Mouse (Mus musculus): ENCODE data around the gene Strn4.
A peak's percentile ranks its signal among the peaks of the same experiment; 100 is the strongest.

Gene Strn4

DNA sequence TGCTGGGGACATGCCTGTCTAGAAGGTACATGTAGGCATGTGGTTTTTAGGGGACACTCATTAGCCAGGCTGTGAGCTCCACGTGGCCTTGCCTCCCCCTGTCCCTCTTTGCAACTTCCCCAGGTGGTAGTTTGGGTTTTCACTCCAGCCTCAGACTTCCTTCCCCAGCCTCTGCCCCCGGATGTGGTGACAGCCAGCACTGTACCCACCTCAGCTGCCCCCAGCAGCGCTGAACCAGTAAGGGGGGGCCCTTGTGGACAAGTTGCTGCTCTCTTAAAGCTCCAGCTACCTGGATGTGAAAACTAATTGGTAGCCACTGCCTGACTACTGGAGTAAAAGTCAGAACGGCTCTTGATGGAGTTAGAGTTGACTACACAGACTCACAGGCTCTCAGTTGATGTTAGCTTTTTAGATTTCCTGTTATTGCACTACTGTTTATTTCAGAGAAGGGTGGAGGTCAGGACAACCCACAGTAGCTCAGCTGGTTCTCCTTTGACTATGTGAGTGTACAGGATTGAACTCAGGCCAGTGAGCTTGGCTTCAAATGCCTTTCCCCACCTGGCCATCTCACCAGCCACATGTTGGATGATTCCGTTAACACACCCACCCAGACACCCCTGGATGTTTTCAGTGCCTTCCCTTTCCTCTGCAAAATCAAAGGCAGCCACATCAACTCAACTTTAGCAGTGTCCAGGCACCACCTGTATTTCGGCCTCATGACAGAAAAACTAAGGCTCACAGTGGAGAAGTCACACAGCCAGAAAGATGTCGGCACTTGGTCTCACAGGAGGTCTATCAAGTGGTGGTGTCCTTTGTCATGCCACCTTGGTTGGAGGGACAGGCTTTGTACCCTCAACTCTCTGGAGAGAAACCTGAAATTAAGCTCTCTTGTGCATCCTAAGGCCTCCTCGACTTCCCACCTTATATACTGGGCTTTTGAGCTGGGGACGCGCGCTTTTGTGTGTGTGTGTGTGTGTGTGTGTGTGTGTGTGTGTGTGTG lies 26.2 kb downstream of the Strn4 start:
- DNase-seq (ENCODE audit: low spot score): peak; percentile 23

DNA sequence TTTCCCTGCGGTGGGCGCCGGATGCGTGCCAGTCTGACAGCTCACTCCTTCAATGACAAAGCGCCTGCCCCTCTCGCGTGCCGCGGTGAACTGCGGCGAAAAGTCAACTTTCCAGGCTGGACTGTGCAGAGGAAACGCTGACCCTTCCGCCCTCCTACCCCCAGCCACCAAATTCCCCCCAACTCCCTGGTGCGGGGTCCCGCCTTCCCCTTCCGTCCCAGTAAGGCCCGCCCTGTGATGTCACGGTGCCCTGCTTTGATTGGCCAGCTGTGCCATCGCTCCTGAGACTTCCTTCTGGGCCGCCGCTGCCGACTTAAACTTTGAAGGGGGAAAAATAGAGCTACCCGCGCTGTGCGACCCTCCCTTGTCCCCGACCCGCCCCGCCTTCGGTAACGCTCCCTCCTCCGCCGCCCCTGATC lies 27.0 kb downstream of the Strn4 start, which contains the start of gene Prkd2:
TSS of gene Prkd2 (plus strand) at position 258 of the 419 bp plus-strand sequence.
- DNase-seq (ENCODE audit: low spot score): peak; percentile 37

DNA sequence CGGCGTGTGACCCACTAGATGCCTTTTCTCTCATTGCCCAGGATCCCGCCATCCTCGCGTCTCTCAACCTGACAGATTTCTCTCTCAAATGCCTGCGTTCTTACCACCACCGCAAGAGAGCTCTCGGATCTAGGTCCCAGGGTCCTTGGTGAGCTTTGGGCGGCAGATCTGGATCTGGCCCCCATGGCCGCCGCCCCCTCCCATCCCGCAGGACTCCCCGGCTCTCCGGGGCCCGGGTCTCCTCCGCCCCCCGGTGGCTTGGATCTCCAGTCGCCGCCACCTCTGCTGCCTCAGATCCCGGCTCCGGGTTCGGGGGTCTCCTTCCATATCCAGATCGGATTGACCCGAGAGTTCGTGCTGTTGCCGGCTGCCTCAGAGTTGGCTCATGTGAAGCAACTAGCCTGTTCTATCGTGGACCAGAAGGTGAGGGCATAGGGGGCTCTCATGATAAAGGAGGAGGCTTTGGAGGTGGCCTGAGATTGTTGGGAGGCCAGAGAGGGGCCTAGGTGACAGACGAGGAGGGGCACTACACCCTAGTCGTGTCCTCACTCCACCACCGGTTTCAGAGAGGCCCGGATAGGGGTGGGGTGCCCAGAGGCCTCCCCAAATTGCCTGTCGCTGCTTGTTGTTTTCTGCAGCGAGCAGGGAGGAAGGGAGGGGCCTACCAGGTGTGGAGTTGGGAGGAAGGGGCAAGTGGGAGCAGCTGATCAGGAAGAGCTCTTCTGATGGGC lies 27.9 kb downstream of the Strn4 start:
- no peak for DNase-seq (ENCODE audit: low spot score)

DNA sequence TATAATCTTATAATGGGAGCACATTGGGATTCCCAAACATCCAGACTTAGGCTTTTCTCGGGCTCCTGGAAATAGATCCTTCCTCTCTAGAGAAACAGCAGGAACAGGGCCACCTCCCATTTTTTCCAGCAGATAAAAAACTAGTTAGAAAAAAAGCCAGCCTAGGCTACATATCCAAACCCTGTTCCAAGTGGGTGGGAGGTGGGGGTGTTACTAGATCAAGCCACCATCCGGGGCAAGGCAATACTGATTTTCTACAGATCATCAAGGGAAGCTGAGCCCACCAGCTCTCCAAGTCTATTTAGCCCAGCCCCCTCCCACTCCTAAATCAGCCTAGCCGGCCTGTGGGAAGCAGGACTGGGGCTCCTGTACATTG lies 29.0 kb downstream of the Strn4 start:
- no peak for DNase-seq (ENCODE audit: low spot score)

DNA sequence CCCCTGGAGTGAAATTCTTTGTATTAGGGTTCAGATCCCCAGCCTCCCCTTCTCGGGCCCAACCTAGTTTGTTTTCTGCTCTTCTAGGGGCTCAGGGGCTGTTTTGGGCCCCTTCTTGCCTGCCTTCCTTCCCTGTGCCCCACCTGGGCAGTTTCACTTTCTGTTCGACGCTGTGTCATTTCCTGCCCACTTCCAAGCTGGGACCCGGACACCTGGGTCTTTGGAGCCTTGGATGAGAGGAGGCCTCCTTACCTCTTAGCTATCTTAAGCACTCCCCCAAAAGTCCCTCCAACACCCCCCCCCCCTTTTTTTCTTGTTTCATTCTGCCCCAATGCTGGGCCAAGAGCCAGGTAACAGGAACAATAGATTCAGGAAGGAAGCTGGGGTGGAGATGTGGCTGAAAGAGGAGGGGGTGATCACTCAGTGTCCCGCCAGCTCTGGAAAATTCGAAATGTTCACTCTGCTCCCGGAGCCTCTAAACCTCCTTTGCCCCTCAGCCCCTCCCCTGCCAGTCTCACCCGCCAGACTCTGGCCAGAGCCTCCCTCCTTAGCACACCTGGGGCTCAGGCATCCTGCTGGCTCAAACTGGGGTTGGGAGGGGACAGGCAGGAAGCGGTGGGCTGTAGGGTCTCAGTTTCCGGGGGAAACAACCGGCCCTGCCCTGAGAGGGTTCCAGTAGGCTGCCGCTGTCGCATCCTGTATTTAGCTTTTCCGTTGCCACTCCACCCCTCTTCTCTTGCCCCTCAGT lies 29.6 kb downstream of the Strn4 start:
- no peak for DNase-seq (ENCODE audit: low spot score)

DNA sequence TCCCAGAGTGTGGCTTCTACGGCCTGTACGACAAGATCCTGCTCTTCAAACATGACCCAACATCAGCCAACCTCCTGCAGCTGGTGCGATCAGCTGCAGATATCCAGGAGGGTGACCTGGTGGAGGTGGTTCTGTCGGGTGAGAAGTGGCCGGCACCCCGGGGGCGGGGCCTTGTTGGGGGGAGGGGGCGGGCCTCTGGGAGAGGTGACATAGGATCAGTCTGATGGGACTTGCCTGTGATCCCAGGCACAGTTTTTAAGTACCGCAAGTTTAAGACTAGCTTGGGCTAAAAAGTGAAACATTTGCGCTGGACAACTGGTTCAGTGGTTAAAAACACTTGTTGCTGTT lies 30.1 kb downstream of the Strn4 start:
- no peak for DNase-seq (ENCODE audit: low spot score)

DNA sequence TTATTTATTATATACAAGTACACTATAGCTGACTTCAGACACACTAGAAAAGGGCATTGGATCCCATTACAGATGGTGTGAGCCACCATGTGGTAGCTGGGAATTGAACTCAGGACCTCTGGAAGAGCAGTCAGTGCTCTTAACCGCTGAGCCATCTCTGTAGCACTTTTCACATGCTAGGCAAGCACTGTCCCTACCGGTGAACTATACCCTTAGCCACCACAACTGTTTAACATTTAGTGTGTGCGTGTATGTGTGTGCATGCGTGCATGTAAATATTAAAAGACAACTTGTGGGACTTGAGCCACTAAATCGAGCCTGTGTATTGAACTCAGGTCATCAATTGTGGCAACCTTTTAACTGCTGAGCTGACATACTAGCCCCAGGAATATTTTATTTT lies 31.1 kb downstream of the Strn4 start:
- DNase-seq (ENCODE audit: low spot score): no peak

DNA sequence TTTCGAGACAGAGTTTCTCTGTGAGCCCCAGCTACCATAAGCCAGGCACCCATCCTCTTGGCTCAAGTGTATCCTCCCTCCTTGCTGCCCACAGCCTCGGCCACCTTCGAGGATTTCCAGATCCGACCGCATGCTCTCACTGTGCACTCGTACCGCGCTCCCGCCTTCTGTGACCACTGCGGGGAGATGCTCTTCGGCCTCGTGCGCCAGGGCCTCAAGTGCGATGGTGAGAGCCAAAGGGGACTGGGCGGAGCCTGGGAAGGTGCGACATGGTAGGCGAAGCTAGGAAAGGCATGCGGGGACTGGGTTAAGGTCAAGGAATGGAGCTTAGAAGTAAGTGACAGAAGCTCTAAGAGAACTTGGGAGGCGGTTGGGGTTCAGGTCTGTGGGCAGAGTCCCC lies 31.8 kb downstream of the Strn4 start:
- DNase-seq (ENCODE audit: low spot score): no peak

DNA sequence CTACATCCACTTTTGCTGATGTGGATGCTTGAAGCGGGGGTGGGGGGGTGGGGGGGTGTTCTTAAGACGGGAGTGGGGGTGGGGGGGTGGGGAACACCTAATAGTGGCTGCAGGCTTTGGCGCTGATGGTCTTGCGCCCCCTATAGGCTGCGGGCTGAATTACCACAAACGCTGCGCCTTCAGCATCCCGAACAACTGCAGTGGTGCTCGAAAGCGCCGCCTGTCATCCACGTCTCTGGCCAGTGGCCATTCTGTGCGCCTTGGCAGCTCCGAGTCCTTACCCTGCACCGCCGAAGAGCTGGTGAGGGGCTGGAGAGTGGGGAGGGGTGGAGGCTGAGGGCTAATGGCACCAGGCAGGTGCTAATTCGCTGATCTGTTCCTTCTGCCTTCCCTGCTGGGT lies 32.9 kb downstream of the Strn4 start:
- no peak for DNase-seq (ENCODE audit: low spot score)

DNA sequence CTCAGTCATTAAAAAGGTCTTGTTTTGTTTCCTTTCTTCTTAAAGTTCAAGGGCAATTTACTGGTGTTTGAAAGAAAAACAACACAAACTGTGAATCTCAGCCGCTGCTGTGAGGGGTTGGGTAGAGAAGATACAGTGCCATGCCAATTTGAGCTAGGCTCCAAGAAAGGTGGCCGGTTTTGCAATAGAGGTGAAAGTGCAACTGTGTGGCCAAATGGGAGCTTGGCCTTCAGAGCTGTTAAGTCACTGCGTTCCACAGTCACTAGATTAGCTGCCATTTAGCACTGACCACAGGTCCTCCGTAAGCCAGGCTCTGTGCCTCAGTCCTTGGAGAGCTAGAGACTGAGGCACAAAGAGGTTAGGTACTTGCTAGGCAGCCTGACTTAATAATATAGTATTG lies 35.9 kb downstream of the Strn4 start:
- peak; percentile 68 for DNase-seq (ENCODE audit: low spot score)

DNA sequence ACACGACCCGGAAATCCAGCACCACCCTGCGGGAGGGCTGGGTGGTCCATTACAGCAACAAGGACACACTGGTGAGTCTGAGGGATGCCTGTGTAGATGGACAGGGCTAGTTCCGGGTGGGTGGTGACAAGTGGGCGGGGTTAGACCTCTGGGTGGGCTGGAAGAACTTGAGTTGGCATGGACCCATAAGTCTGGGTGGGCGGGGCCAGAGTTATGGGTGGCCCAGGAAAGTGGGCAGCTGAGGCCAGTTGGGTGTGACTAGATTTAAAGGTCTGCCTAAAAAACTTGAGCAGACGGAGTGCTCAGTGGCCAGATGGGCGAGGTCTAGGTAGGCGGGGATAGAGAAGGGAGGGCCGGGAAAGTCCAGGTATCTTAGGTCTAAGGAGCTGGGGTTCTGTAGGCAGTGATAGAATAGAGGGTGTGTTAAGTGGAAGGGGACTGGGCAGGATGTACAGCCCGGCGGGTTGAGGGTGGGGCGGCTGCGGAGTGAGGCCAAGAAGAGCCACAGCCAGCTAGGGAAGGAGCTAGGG lies 37.7 kb downstream of the Strn4 start:
- DNase-seq (ENCODE audit: low spot score): no peak

DNA sequence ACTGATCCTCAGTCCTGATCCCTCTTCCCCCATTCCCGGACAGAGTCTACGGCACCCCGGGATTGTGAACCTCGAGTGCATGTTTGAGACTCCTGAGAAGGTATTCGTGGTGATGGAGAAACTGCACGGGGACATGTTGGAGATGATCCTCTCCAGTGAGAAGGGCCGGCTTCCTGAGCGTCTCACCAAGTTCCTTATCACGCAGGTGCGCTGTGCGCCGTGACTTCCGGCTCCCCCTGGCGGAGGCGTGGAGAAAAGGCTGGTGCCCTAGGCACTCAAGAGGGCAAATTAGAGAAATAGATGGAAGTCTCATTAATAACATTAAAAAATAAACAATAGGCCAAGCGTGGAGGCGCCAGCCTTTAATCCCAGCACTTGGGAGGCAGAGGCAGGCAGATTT lies 42.6 kb downstream of the Strn4 start:
- no peak for DNase-seq (ENCODE audit: low spot score)

DNA sequence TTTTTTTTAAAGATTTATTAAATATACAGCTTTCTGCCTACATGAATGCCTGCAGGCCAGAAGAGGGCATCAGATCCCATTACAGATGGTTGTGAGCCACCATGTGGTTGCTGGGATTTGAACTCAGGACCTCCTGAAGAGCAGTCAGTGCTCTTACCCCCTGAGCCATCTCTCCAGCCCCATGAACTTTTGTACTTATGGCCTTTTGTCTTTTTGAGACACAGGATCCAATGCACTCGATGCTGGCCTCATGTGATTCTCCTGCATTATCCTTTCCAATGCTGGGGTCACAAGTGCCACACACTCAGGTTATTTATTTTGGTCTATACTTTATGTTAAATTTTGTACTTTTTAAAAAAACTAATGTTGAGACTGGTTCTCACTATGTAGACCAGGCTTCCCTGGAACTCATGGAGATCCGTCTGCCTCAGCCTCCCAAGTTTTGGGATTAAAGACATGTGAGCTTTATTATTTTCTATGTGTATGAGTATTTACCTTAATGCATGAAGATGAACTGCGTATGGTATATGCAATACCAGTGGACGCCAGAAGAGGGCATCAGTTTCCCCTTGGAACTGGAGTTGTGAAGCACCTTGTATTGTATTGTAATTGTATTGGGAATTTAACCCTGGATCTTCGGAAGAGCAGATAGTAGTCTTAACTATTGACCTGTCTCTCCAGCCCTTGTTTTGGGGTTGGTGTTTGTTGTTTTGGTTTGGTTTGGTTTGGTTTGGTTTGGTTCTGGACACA lies 44.4 kb downstream of the Strn4 start:
- DNase-seq (ENCODE audit: low spot score): peak; percentile 45

DNA sequence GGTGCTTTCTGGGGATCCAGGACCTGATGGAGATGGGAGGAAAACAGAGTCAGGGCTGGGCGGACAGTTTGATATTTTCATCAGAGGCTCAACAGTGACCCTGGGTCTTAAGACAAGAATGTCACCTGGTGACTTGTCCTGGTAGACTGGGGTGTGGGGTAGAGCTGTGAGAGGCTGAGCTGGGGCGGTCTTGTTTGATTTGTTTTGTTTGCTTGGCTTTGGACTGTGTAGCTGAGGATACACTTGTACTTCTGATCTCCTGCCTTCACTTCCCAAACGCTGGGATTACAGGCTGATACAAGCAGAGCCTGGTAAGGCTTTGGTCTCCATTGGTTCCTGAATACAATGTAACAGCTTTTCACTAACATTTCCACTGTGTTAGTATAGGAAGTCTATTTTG lies 51.8 kb downstream of the Strn4 start:
- no peak for DNase-seq (ENCODE audit: low spot score)

DNA sequence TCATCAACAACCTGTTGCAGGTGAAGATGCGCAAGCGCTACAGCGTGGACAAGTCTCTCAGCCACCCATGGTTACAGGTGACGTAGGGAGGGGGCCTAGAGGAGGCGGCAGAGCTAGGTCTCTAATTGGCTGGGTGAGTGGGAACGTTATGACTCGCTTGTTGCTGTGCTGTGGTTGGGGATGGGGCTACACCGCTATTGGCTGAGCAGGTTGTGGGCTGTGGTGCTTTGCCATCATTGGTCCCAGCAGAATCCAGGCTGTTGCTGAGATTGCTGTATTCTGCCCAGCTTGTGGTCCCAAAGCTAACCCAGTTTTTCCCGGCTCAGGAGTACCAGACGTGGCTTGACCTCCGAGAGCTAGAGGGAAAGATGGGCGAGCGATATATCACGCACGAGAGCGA lies 53.8 kb downstream of the Strn4 start:
- DNase-seq (ENCODE audit: low spot score): no peak

DNA sequence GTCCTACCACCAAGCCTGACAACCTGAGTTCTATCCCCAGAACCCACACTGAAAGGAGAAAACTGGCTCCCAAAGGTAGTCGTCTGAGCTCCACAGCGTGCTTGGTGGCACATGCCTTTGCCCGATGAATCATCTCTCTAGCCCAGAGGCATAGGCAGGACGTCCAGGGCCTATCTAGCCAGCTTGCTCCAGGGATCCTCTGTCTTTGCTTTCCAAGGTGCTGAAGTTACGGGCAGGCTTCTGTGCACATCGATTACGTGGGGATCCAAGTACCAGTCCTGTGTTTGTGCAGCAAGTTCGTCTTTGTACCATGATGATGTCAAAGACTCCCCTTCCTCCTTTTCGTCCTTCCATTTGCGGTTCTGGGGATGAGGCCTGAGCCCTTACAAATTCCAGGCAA lies 55.9 kb downstream of the Strn4 start:
- DNase-seq (ENCODE audit: low spot score): peak; percentile 26

DNA sequence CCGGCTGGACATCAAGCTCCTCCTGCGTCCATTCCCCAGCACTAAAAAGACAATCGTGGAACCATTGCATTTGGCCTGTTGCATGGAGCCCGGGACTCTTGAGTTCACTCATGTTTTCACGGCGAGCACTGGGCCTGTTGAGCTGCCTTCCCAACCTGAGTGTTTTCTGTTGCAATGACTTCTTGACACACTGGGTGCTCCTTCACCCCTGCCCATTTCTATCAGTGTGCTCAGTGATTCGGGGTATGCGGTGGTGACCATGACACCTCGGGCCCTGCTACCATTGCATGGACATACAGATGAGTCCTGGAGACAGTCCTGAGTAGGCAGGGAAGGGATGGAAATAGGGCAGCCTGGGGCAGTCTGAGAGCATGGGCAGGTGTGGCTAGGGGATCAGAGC lies 56.8 kb downstream of the Strn4 start:
- DNase-seq (ENCODE audit: low spot score): no peak

DNA sequence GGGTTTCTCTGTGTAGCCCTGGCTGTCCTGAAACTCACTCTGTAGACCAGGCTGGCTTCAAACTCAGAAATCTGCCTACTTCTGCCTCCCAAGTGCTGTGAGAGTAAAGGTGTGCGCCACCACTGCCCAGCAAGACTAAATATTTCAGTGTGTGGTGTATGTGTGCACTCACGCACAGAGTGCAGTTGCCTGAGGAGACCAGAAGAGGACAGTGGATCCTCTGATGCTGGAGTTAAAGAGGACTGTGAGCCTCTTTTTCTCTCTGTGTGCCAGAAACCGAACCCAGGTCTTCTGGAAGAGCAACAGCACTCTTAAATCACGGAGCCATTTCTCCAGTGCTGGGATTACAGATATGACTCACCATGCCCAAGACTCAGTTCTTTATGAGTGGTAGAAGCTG lies 57.7 kb downstream of the Strn4 start:
- no peak for DNase-seq (ENCODE audit: low spot score)

DNA sequence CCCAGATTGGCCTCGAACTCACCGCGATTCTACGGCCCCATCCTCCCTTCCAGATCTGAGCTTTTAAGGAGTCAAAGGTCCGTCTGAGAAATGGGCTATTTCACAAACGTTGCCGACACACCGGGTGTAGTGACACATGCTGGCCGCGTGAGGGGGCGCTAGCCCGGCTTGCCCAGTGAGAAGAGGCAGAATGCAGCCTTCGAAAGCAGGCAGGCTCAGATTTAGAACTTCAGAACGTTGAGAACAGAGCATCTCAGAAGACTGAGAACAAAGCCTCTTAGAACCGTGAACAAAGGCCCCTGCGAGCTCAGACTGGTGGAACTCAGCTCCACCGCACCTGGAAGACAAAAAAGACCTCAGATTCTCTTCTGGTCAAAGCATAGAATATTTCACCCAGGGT lies 58.5 kb downstream of the Strn4 start:
- peak; percentile 77 for DNase-seq (ENCODE audit: low spot score)

DNA sequence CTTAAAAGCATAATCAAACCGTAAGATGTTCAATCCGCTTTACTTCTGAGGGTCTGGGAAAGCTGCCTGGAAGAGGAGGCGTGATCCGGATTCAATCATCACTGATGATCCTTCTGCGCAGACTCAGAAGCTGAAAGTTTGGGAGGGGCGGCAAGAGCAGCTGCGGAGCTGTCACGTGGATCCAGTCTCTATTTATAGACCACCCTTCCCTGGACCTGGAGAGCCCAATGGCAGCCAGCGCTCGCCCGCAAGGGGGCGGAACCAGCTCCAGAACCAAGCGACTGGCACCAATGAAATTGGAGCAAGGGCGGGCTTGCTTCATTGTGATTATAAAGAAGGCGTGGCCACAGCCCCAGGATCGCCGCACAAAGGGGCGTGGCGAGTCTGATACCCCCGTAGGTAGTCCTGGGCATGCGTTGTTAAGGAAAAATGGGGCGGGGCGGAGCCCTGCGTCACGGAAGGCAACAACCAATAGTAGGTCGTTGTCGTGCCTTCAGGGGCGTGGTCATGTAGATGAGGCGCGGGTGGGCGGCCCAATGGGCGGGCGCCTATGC lies 59.1 kb downstream of the Strn4 start:
- DNase-seq (ENCODE audit: low spot score): peak; percentile 99

DNA sequence AGATGAGACGGTGACA lies 59.4 kb downstream of the Strn4 start, which contains the start of gene Dact3:
TSS of gene Dact3 (plus strand) at position 8 of the 16 bp plus-strand sequence.
- DNase-seq (ENCODE audit: low spot score): no peak

DNA sequence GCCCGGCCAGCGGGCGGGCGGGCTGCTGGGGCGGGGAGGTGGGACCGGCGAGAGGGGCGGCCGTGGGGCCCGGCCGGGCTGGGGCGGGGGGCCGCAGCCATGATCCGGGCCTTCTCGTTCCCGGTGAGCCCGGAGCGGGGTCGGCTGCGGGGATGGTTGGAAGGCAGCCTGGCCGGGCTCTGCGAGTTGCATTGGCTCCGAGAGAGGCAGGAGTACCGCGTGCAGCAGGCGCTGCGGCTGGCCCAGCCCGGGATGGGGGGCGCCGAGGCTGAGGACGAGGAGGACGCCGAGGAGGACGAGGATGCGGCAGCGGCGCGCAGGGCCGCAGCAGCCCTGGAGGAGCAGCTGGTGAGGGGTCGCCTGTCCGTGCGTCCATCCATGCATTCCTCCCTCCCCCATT lies 59.6 kb downstream of the Strn4 start:
- no peak for DNase-seq (ENCODE audit: low spot score)

Data from adipocyte (in vitro differentiated cells).